Mouse (Mus musculus): ENCODE data around the gene Henmt1. TPM values are rescaled to one million over a fixed set of nuclear protein-coding genes. Genes with fewer than 3 reads are reported as not detected.

The Henmt1 gene
- polyA plus RNA-seq, 1 experiment from 2014 or later: 2.4 TPM

DNA sequence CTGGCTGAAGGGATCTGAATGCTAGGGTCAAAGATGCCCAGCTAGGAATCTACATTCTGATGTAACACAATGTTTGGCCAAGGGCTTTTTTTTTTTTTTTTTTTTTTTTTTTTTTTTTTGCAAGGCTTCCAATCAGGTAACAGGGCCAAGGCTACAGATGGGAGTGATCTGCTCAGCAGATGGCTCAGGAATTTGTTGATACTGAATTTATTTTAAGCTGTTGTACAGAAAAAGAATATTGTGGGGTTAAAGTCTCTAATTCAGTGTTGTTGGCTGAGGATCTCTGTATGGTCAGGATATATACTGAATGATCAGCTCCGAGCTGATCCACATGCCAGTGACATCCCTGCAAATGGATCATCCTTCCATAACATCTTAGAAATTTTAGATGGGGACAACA is 23.7 kb upstream of the Henmt1 start:
- no peak overlapping the region for H3K27ac ChIP-seq
- no peaks in the 10 kb centered on the region for H3K36me3 ChIP-seq
- H3K4me1 ChIP-seq (replicated peaks): peaks cover 3% of the 10 kb centered on the region; the same call in 1 of the 2 replicates
- no peak for ATAC-seq (ENCODE audit: low FRiP score)
- H3K4me3 ChIP-seq: no peak overlapping the region
- no peak overlapping the region for H3K4me2 ChIP-seq
- H3K9me3 ChIP-seq: no peaks in the 10 kb centered on the region
- H3K9ac ChIP-seq: no peak overlapping the region
- 84% methylated on average over 1 of the region's 1 CpGs for WGBS
- no peaks in the 10 kb centered on the region for H3K27me3 ChIP-seq

DNA sequence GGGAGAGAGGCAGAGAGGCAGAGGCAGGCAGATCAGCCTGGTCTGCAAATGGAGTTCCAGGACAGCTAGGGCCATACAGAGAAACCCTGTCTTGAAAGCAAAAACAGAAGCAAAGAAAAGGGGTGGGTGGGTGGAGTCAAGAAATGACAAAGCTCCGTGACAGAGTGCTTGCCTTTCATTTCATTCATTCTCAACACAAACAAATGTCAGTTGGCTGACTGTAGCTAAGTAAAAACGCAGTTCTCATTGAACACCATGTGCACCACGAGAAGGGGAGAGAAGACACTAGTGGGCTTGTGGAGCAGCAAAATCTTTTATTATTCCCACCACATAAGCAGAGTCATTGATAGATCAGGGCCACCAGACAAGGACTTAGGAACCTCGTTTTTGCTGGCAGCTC is 22.8 kb upstream of the Henmt1 start:
- H3K9ac ChIP-seq: 0 out of 2 replicates have a peak overlapping the region, but pooled peaks have one; percentile 24
- no peaks in the 10 kb centered on the region for H3K27me3 ChIP-seq
- no peak overlapping the region for H3K27ac ChIP-seq
- no peaks in the 10 kb centered on the region for H3K9me3 ChIP-seq
- H3K4me2 ChIP-seq: no peak overlapping the region
- no peaks in the 10 kb centered on the region for H3K36me3 ChIP-seq
- no peak overlapping the region for H3K4me3 ChIP-seq
- ATAC-seq (ENCODE audit: low FRiP score): no peak
- peaks cover 3% of the 10 kb centered on the region; the same call in 1 of the 2 replicates for H3K4me1 ChIP-seq (replicated peaks)
- 27% methylated on average over 4 of the region's 4 CpGs for WGBS

DNA sequence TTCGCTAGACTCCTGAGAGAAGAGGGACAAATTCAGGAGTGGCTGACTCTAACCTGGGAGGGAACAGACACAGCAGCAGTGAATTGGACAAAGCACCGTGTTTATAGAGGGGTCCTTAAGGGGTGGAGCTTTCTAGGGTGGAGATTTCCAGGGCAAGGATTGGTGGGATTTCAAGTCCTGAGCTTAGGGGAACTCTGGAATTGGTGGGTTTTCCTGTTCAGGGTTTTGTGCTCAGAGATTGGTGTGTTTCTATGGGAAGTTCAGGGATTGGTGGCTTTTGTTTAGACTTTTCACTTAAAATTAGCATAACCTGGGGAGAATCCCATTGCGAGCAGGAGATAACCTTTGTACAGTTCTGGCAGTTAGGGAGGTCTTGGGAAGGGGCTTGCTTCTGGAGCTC is 21.7 kb upstream of the Henmt1 start:
- Histone ChIP-seq H3K4me3 (no peak overlapping the region), H3K36me3 (no peaks in the 10 kb centered on the region), H3K4me2 (no peak overlapping the region), H3K27ac (no peak overlapping the region), H3K9ac (no peak overlapping the region), H3K9me3 (no peaks in the 10 kb centered on the region), H3K4me1 (replicated peaks) (no peaks in the 10 kb centered on the region), H3K27me3 (no peaks in the 10 kb centered on the region)
- no peak for ATAC-seq (ENCODE audit: low FRiP score)
- WGBS: 70% methylated on average over 3 of the region's 3 CpGs

DNA sequence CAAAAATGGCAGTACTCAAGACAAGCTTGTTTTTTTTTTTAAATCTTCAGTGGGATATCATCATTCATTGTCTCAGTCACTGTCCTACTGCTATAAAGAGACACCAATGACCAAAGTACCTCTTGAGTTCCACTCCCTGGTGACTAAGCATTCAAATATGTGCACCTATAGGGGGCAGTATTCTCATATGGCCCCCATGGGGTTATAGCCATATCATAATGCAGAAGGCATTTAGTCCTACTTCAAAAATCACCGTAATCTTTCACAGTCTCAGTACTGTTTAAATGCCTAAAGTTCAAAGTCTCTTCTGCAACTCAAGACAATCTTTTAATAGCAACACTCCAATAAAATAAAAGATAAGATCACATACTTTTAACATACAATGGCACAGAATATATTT is 20.8 kb upstream of the Henmt1 start:
- ATAC-seq (ENCODE audit: low FRiP score): no peak
- H3K4me2 ChIP-seq: no peak overlapping the region
- H3K4me3 ChIP-seq: no peak overlapping the region
- no peak overlapping the region for H3K9ac ChIP-seq
- no peaks in the 10 kb centered on the region for H3K36me3 ChIP-seq
- H3K4me1 ChIP-seq (replicated peaks): no peaks in the 10 kb centered on the region
- H3K27me3 ChIP-seq: no peaks in the 10 kb centered on the region
- 91% methylated on average over 1 of the region's 1 CpGs for WGBS
- no peak overlapping the region for H3K27ac ChIP-seq
- H3K9me3 ChIP-seq: no peaks in the 10 kb centered on the region

DNA sequence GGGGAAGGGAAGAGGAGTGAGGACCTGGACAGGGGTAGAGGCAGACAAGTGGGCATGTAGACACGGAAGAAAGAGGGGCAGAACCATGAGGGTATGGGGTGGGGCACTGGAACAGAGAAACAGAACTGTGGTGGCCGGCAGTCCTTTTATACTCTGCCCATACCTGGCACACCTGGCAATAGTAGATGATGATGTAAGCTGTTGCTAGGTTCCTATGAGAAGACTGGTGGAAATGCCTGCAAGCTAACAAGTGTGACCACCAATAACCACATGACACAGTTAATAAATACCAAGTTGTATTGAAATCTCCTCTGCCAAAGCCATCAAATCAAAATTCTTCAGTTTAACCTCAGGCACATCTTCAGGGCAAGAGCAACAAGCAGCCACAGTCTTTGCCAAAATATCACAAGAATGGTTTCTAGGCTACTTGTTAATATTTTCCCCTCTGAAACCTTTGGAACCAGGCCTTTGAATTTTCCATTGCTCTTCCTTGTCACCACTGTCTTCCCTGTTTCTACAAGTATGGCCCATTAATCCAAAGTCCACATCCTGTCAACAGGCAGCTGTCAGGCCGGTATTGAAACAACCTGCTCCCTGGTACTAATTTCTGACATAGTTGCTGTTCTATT is 19.1 kb upstream of the Henmt1 start:
- no peak overlapping the region for H3K4me3 ChIP-seq
- H3K4me1 ChIP-seq (replicated peaks): no peaks in the 10 kb centered on the region
- no peaks in the 10 kb centered on the region for H3K27me3 ChIP-seq
- H3K9ac ChIP-seq: no peak overlapping the region
- WGBS: 89% methylated on average over 3 of the region's 3 CpGs
- no peak for ATAC-seq (ENCODE audit: low FRiP score)
- H3K36me3 ChIP-seq: no peaks in the 10 kb centered on the region
- no peak overlapping the region for H3K27ac ChIP-seq
- H3K4me2 ChIP-seq: no peak overlapping the region
- H3K9me3 ChIP-seq: no peaks in the 10 kb centered on the region

DNA sequence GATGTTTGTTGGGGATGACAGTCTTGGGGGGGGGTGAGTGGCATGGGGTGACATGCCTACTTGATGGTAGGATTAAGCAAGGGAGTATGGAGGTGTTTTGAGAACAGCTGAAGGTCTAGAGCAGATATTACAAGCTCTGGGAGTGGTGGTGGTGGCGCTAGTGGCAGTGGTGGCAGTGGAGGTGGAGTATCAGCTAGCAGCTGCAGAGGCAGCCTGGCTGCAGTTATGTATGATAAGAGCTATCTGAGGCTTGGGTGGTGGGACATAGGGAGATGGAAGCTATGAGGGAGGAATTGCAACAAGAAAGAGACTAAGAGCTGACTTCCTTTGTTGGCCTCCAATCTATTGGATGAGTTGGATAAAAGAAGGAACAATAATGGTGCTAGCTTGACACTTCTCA is 17.9 kb upstream of the Henmt1 start:
- H3K9ac ChIP-seq: no peak overlapping the region
- no peak for ATAC-seq (ENCODE audit: low FRiP score)
- WGBS: 95% methylated on average over 1 of the region's 1 CpGs

DNA sequence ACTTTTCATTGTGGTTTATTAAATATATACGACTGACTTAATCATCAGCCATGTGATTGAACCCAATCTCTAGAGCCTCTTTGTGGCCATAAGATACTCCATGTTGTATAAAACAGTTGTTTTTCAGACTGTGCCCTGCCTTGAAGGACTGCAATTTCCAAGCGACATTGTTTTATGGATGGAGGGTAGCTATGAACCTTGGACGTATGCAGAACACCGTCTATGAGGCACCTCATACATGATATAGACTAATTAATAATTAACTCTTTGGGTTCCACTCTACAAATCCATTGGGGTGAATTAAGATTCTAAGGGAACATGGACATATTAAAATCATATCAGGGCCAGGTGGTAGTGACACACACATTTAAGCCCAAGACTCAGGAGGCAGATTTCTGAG is 14.0 kb upstream of the Henmt1 start:
- no peaks in the 10 kb centered on the region for H3K36me3 ChIP-seq
- H3K4me2 ChIP-seq: no peak overlapping the region
- 89% methylated on average over 4 of the region's 4 CpGs for WGBS
- H3K9me3 ChIP-seq: no peaks in the 10 kb centered on the region
- H3K27me3 ChIP-seq: no peaks in the 10 kb centered on the region
- no peak overlapping the region for H3K4me3 ChIP-seq
- ATAC-seq (ENCODE audit: low FRiP score): no peak
- no peaks in the 10 kb centered on the region for H3K4me1 ChIP-seq (replicated peaks)
- no peak overlapping the region for H3K9ac ChIP-seq
- H3K27ac ChIP-seq: no peak overlapping the region

More for the DNA sequence above, 17.9 kb upstream of the Henmt1 start:
- Histone ChIP-seq H3K27ac (no peak overlapping the region), H3K36me3 (no peaks in the 10 kb centered on the region), H3K4me1 (replicated peaks) (no peaks in the 10 kb centered on the region), H3K4me3 (no peak overlapping the region), H3K27me3 (no peaks in the 10 kb centered on the region), H3K9me3 (no peaks in the 10 kb centered on the region), H3K4me2 (no peak overlapping the region)

DNA sequence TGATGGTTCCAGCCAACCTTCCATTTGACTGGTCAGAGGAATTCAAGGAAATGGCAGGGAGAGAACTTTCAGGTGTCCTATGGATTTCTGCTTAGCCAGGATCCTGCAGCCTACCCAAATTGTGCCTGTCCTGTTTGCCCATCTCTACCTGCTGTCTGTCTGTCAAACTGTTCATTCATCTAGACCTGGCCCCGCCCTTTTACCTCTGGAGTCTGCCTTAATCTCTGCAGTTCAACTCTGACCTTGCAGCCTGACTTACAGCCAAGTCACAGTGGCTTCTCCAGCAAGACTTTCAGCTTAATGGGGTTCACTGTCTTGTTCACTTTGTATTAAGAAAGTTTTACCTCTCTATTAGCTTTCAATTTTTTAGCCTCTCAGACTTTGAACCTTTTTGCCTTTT is 13.4 kb upstream of the Henmt1 start:
- WGBS: 58% methylated on average over 1 of the region's 1 CpGs

DNA sequence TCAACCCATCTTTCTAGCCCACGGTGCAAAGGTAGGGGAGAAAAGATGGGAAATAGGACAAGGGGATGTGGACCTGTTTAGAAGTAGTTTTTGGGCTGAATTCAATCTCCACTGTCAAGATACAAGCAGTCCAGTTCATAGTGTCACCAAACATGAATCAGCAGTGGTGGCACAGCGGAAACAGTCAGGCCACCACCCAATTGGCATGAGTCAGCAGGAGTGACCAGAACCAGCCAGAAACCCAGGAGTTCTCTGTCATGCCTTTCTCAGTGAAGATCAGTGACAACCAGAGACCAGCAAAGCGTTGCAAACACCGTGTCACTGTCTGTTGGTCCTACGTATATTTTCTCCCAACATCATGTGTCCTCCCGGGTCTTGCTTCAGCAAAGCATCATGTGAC is 6.1 kb upstream of the Henmt1 start:
- H3K27me3 ChIP-seq: no peaks in the 10 kb centered on the region
- H3K4me2 ChIP-seq: no peak overlapping the region
- H3K4me3 ChIP-seq: no peak overlapping the region
- no peaks in the 10 kb centered on the region for H3K9me3 ChIP-seq
- no peaks in the 10 kb centered on the region for H3K36me3 ChIP-seq
- no peaks in the 10 kb centered on the region for H3K4me1 ChIP-seq (replicated peaks)
- 91% methylated on average over 6 of the region's 6 CpGs for WGBS
- H3K27ac ChIP-seq: no peak overlapping the region
- ATAC-seq (ENCODE audit: low FRiP score): no peak
- H3K9ac ChIP-seq: no peak overlapping the region

More for the DNA sequence above, 13.4 kb upstream of the Henmt1 start:
- no peak overlapping the region for H3K9ac ChIP-seq
- no peaks in the 10 kb centered on the region for H3K27me3 ChIP-seq
- H3K36me3 ChIP-seq: no peaks in the 10 kb centered on the region
- H3K27ac ChIP-seq: no peak overlapping the region
- H3K4me3 ChIP-seq: no peak overlapping the region
- ATAC-seq (ENCODE audit: low FRiP score): no peak
- H3K4me2 ChIP-seq: no peak overlapping the region
- H3K9me3 ChIP-seq: no peaks in the 10 kb centered on the region
- no peaks in the 10 kb centered on the region for H3K4me1 ChIP-seq (replicated peaks)

DNA sequence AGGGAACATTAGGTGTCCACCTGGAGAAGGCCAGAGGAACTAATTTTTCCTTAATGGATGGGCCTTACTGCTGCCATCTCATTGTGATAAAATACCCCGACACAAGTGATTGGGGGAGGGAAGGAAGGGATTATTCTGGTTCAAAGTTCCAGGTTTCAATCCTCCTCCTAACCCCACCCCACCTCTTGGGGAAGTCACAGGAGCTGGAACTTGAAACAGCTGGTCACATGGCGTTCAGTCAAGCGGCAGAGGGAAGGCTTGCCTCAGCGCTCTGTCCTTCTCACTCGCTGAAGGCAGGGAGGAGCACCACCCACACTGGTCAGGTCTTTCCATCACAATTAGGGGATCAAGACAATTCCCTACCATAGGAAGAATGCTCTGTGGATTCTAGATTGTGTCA is 982 bp upstream of the Henmt1 start:
- ATAC-seq (ENCODE audit: low FRiP score): no peak
- no peaks in the 10 kb centered on the region for H3K36me3 ChIP-seq
- H3K4me1 ChIP-seq (replicated peaks): no peaks in the 10 kb centered on the region
- H3K9ac ChIP-seq: no peak overlapping the region
- H3K27ac ChIP-seq: no peak overlapping the region
- H3K9me3 ChIP-seq: no peaks in the 10 kb centered on the region
- H3K27me3 ChIP-seq: no peaks in the 10 kb centered on the region
- WGBS: 85% methylated on average over 5 of the region's 5 CpGs
- H3K4me3 ChIP-seq: no peak overlapping the region
- no peak overlapping the region for H3K4me2 ChIP-seq

DNA sequence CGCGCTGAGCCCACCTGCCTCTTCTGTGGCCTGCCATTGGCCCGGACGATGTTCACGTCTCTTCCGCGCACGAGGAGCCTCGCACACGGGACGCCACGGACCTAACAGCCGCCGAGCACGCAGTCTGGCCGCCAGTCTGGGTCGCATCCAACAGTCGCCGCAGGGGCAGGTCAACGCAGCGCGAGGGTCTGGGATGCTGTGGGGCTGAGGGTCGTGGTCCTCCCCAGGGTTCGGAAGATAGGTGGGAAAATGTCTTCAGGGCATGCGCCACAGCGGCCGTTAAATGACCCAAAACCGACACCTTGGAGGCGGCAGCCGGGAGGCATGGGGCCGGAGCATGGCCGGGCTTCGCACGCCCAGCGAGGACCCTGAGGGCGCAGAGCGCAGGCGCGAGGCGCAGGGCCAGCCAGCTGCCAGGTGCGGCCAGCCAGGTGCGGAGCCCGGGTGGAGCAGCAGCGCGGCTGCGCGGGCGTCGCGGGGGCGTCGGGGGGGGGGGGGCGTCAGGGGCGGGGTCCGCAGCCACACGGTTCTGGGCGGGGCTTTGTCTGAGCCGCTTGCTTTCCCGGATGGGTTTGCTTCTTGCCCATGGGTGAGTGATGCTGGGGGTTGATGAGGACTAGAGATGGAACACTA is 444 bp downstream of the Henmt1 start, which contains the start of gene Gm9857:
Gene Gm9857 (minus strand): TSS at position 445 of the 633 bp plus-strand sequence.
- H3K4me2 ChIP-seq: peak within 1 kb of the TSS; percentile 55
- peak; percentile 88 for ATAC-seq (ENCODE audit: low FRiP score)
- H3K4me3 ChIP-seq: peak within 1 kb of the TSS; percentile 37
- 66% methylated on average over 43 of the region's 59 CpGs for WGBS
- H3K27ac ChIP-seq: no peak within 1 kb of the TSS
- H3K27me3 ChIP-seq: no peaks in the 10 kb centered on the region
- H3K36me3 ChIP-seq: no peaks in the 10 kb centered on the region
- no peaks in the 10 kb centered on the region for H3K9me3 ChIP-seq
- H3K4me1 ChIP-seq (replicated peaks): no peaks in the 10 kb centered on the region
- H3K9ac ChIP-seq: peak within 1 kb of the TSS; percentile 58; the same call in 1 of the 2 replicates

DNA sequence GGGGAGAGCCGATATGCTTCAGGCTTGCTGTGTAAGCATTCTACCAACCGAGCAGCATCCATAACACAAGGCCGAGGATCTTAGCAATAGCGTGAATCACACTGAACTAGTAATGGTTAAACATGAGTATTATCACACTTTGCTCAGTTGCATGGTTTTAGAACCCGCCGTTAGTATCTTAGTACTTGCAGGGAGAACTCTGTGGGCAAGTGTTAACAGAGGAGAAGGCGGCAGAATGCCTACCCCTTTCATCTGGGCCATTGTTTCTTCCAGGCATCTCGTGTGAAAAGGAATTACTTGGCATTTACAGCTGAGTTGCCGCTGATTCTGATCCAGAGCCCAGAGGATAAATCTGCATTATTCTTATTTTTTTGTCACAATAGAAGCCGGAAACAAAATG is 1.3 kb downstream of the Henmt1 start:
- H3K27ac ChIP-seq: no peak overlapping the region
- WGBS: 82% methylated on average over 10 of the region's 10 CpGs
- H3K9me3 ChIP-seq: no peaks in the 10 kb centered on the region
- no peak overlapping the region for H3K4me3 ChIP-seq
- no peak for ATAC-seq (ENCODE audit: low FRiP score)
- H3K27me3 ChIP-seq: no peaks in the 10 kb centered on the region
- H3K4me1 ChIP-seq (replicated peaks): no peaks in the 10 kb centered on the region
- no peaks in the 10 kb centered on the region for H3K36me3 ChIP-seq
- H3K4me2 ChIP-seq: no peak overlapping the region
- no peak overlapping the region for H3K9ac ChIP-seq

DNA sequence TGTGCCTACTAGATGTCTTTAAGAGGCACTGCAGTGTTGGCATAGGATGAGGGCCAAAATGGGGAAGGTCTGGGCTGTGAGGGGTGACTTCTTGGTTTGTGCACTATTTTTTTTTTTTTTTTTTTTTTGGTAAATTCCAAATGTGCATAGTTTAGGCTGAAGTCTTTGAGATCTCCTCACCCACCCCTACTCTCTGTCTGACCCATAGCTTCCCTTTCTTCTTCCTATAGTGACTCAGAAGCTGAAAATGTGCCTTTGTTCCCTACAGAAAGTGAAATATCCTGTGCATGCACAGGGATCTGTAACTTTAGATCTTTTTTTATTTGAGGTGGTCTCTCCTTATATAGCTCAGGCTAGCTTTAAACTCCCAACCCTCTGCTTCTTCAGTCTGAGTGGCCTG is 18.3 kb downstream of the Henmt1 start:
- no peak overlapping the region for H3K4me3 ChIP-seq
- no peaks in the 10 kb centered on the region for H3K36me3 ChIP-seq
- no peak overlapping the region for H3K4me2 ChIP-seq
- H3K9ac ChIP-seq: no peak overlapping the region
- no peak for ATAC-seq (ENCODE audit: low FRiP score)
- no peaks in the 10 kb centered on the region for H3K9me3 ChIP-seq
- peaks cover 19% of the 10 kb centered on the region for H3K4me1 ChIP-seq (replicated peaks)
- H3K27me3 ChIP-seq: no peaks in the 10 kb centered on the region
- no peak overlapping the region for H3K27ac ChIP-seq
